Mouse (Mus musculus): ENCODE results near the gene Cdc73. TPM values are rescaled to one million over a fixed set of nuclear protein-coding genes. Genes with fewer than 3 reads are reported as not detected.
A peak's percentile ranks its signal among the peaks of the same experiment; 100 is the strongest.

Gene Cdc73
- polyA plus RNA-seq, 1 experiment from 2014 or later = 38.4 TPM

- WGBS = 90% methylated on average over 2 of the region's 2 CpGs
- no peak overlapping the region for H3K4me3 ChIP-seq
- no peak overlapping the region for H3K9ac ChIP-seq
Measured at GRCm38 (mm10) chr1:143663197-143663596, 39.5 kb downstream of the Cdc73 start.

GRCm38 (mm10) chr1:143653646-143654045 is 49.0 kb downstream of the Cdc73 start:
- no peak overlapping the region for H3K27ac ChIP-seq
- no peaks in the 10 kb centered on the region for H3K9me3 ChIP-seq (replicated peaks)
- 93% methylated on average over 3 of the region's 3 CpGs for WGBS
- ATAC-seq (ENCODE audit: low FRiP score) = no peak
- no peaks in the 10 kb centered on the region for H3K27me3 ChIP-seq
- H3K36me3 ChIP-seq = peaks cover 8% of the 10 kb centered on the region; the same call in 1 of the 2 replicates
- H3K9ac ChIP-seq = no peak overlapping the region
- H3K4me3 ChIP-seq = no peak overlapping the region
- no peak overlapping the region for H3K4me2 ChIP-seq (replicated peaks)
- H3K4me1 ChIP-seq = no peaks in the 10 kb centered on the region

More at GRCm38 (mm10) chr1:143663197-143663596, 39.5 kb downstream of the Cdc73 start:
- Histone ChIP-seq H3K4me1 (no peaks in the 10 kb centered on the region), H3K4me2 (replicated peaks) (no peak overlapping the region), H3K27me3 (no peaks in the 10 kb centered on the region), H3K9me3 (replicated peaks) (no peaks in the 10 kb centered on the region), H3K27ac (no peak overlapping the region), H3K36me3 (peaks cover 30% of the 10 kb centered on the region)
- no peak for ATAC-seq (ENCODE audit: low FRiP score)

GRCm38 (mm10) chr1:143650317-143650716 is 52.4 kb downstream of the Cdc73 start:
- ATAC-seq (ENCODE audit: low FRiP score) = no peak
- Histone ChIP-seq H3K4me3 (no peak overlapping the region), H3K9ac (no peak overlapping the region), H3K9me3 (replicated peaks) (no peaks in the 10 kb centered on the region), H3K27ac (no peak overlapping the region), H3K36me3 (peaks cover 8% of the 10 kb centered on the region), H3K27me3 (no peaks in the 10 kb centered on the region), H3K4me2 (replicated peaks) (no peak overlapping the region), H3K4me1 (0 out of 2 replicates have a peak, but pooled peaks cover 3% of the 10 kb centered on the region)
- WGBS = 100% methylated on average over 2 of the region's 2 CpGs

GRCm38 (mm10) chr1:143646219-143646618 is 56.5 kb downstream of the Cdc73 start:
- WGBS = 75% methylated on average over 4 of the region's 4 CpGs
- no peaks in the 10 kb centered on the region for H3K27me3 ChIP-seq
- H3K36me3 ChIP-seq = peaks cover 2% of the 10 kb centered on the region; the same call in 1 of the 2 replicates
- no peak for ATAC-seq (ENCODE audit: low FRiP score)
- H3K4me3 ChIP-seq = no peak overlapping the region
- no peak overlapping the region for H3K9ac ChIP-seq
- H3K27ac ChIP-seq = no peak overlapping the region
- H3K4me1 ChIP-seq = 0 out of 2 replicates have a peak, but pooled peaks cover 3% of the 10 kb centered on the region
- H3K4me2 ChIP-seq (replicated peaks) = no peak overlapping the region
- no peaks in the 10 kb centered on the region for H3K9me3 ChIP-seq (replicated peaks)

GRCm38 (mm10) chr1:143645386-143645785 is 57.3 kb downstream of the Cdc73 start:
- Histone ChIP-seq H3K27me3 (no peaks in the 10 kb centered on the region), H3K4me1 (0 out of 2 replicates have a peak, but pooled peaks cover 3% of the 10 kb centered on the region), H3K9me3 (replicated peaks) (no peaks in the 10 kb centered on the region), H3K36me3 (peaks cover 1% of the 10 kb centered on the region; the same call in 1 of the 2 replicates), H3K9ac (no peak overlapping the region), H3K4me2 (replicated peaks) (0 out of 2 replicates have a peak overlapping the region, but pooled peaks have one; percentile 6), H3K4me3 (no peak overlapping the region), H3K27ac (no peak overlapping the region)
- 52% methylated on average over 4 of the region's 4 CpGs for WGBS
- 0 out of 2 replicates have a peak, but pooled peaks have one; percentile 35 for ATAC-seq (ENCODE audit: low FRiP score)

GRCm38 (mm10) chr1:143644221-143644620 is 58.5 kb downstream of the Cdc73 start:
- 95% methylated on average over 2 of the region's 2 CpGs for WGBS
- H3K27ac ChIP-seq = no peak overlapping the region
- H3K9ac ChIP-seq = no peak overlapping the region
- ATAC-seq (ENCODE audit: low FRiP score) = peak; percentile 30; the same call in 1 of the 2 replicates
- peak overlapping the region; percentile 21; the same call in 1 of the 2 replicates for H3K4me2 ChIP-seq (replicated peaks)
- H3K4me3 ChIP-seq = no peak overlapping the region
- H3K36me3 ChIP-seq = no peaks in the 10 kb centered on the region; the same call in 1 of the 2 replicates
- no peaks in the 10 kb centered on the region for H3K9me3 ChIP-seq (replicated peaks)
- 0 out of 2 replicates have a peak, but pooled peaks cover 3% of the 10 kb centered on the region for H3K4me1 ChIP-seq
- H3K27me3 ChIP-seq = no peaks in the 10 kb centered on the region

GRCm38 (mm10) chr1:143640650-143641407 is 61.9 kb downstream of the Cdc73 start, which contains the start of gene B3galt2:
Gene B3galt2 (plus strand): TSS chr1:143640664.
- no peaks in the 10 kb centered on the region for H3K36me3 ChIP-seq
- peak; percentile 90 for ATAC-seq (ENCODE audit: low FRiP score)
- WGBS = 36% methylated on average over 15 of the region's 15 CpGs

GRCm38 (mm10) chr1:143632854-143633587 is 69.7 kb downstream of the Cdc73 start:
- Histone ChIP-seq H3K9me3 (replicated peaks) (no peaks in the 10 kb centered on the region), H3K4me2 (replicated peaks) (no peak overlapping the region), H3K4me1 (no peaks in the 10 kb centered on the region), H3K27ac (no peak overlapping the region), H3K9ac (no peak overlapping the region), H3K4me3 (no peak overlapping the region), H3K36me3 (no peaks in the 10 kb centered on the region), H3K27me3 (no peaks in the 10 kb centered on the region)
- ATAC-seq (ENCODE audit: low FRiP score) = no peak
- 89% methylated on average over 2 of the region's 2 CpGs for WGBS

More at GRCm38 (mm10) chr1:143640650-143641407, 61.9 kb downstream of the Cdc73 start, which contains the start of gene B3galt2:
- Histone ChIP-seq H3K27ac (peak within 1 kb of the TSS; percentile 92), H3K4me2 (replicated peaks) (peak within 1 kb of the TSS; percentile 42), H3K4me1 (no peaks in the 10 kb centered on the region), H3K4me3 (peak within 1 kb of the TSS; percentile 38), H3K9ac (peak within 1 kb of the TSS; percentile 60), H3K9me3 (replicated peaks) (no peaks in the 10 kb centered on the region), H3K27me3 (no peaks in the 10 kb centered on the region)

GRCm38 (mm10) chr1:143632361-143632760 is 70.3 kb downstream of the Cdc73 start:
- no peaks in the 10 kb centered on the region for H3K9me3 ChIP-seq (replicated peaks)
- H3K36me3 ChIP-seq = no peaks in the 10 kb centered on the region
- H3K27me3 ChIP-seq = no peaks in the 10 kb centered on the region
- ATAC-seq (ENCODE audit: low FRiP score) = no peak
- H3K4me3 ChIP-seq = no peak overlapping the region
- H3K4me2 ChIP-seq (replicated peaks) = no peak overlapping the region
- no peaks in the 10 kb centered on the region for H3K4me1 ChIP-seq
- 93% methylated on average over 1 of the region's 1 CpGs for WGBS
- no peak overlapping the region for H3K27ac ChIP-seq
- H3K9ac ChIP-seq = no peak overlapping the region

- no peak for ATAC-seq (ENCODE audit: low FRiP score)
- Histone ChIP-seq H3K36me3 (peaks cover 6% of the 10 kb centered on the region), H3K9ac (no peak overlapping the region), H3K27me3 (no peaks in the 10 kb centered on the region), H3K4me2 (replicated peaks) (no peak overlapping the region), H3K27ac (no peak overlapping the region), H3K4me1 (no peaks in the 10 kb centered on the region), H3K9me3 (replicated peaks) (no peaks in the 10 kb centered on the region), H3K4me3 (no peak overlapping the region)
- 62% methylated on average over 7 of the region's 7 CpGs for WGBS
Measured at GRCm38 (mm10) chr1:143631337-143631736, 71.4 kb downstream of the Cdc73 start.

GRCm38 (mm10) chr1:143622634-143623033 is 80.1 kb downstream of the Cdc73 start:
- no peak for ATAC-seq (ENCODE audit: low FRiP score)
- no peaks in the 10 kb centered on the region for H3K4me1 ChIP-seq
- H3K9me3 ChIP-seq (replicated peaks) = no peaks in the 10 kb centered on the region
- peaks cover 10% of the 10 kb centered on the region for H3K36me3 ChIP-seq
- 97% methylated on average over 1 of the region's 1 CpGs for WGBS
- no peak overlapping the region for H3K4me3 ChIP-seq
- no peak overlapping the region for H3K4me2 ChIP-seq (replicated peaks)
- no peak overlapping the region for H3K9ac ChIP-seq
- no peak overlapping the region for H3K27ac ChIP-seq
- no peaks in the 10 kb centered on the region for H3K27me3 ChIP-seq

GRCm38 (mm10) chr1:143621930-143622329 is 80.8 kb downstream of the Cdc73 start:
- ATAC-seq (ENCODE audit: low FRiP score) = no peak
- H3K4me2 ChIP-seq (replicated peaks) = no peak overlapping the region
- no peaks in the 10 kb centered on the region for H3K4me1 ChIP-seq
- no peak overlapping the region for H3K9ac ChIP-seq
- no peak overlapping the region for H3K27ac ChIP-seq
- H3K9me3 ChIP-seq (replicated peaks) = no peaks in the 10 kb centered on the region
- H3K27me3 ChIP-seq = no peaks in the 10 kb centered on the region
- H3K36me3 ChIP-seq = peaks cover 10% of the 10 kb centered on the region
- no peak overlapping the region for H3K4me3 ChIP-seq

Measured in hindbrain, embryonic 12.5 days (tissue).